In genomic region chr13:52929209-52930171, GRCm38 (mm10) we compare ENCODE assay signal across 8 mouse cellular contexts. TPM values are rescaled to one million over a fixed set of nuclear protein-coding genes. Genes with fewer than 3 reads are reported as not detected.
DNase-seq lines count a peak whose midpoint lies in the region; ATAC-seq lines count a peak whose summit lies in the region.

Auh (minus strand) TSS chr13:52929681.

- H3K27ac ChIP-seq in heart, embryonic 13.5 days (replicated peaks) = peak within 1 kb of the TSS; percentile 84
- H3K27ac ChIP-seq in liver, embryonic 15.5 days (replicated peaks) = peak within 1 kb of the TSS; percentile 86
- peak within 1 kb of the TSS; percentile 57; the same call in 1 of the 2 replicates for H3K27ac ChIP-seq in neural tube, embryonic 12.5 days

- DNase-seq in CD4-positive, CD25-positive, alpha-beta regulatory T cell, adult 2 months (ENCODE audit: low read depth, low spot score) = peak; percentile 98
- DNase-seq in brain, embryonic 18.5 days (ENCODE audit: low read depth, low spot score) = peak; percentile 76
- peak; percentile 96 for DNase-seq in kidney, postnatal 10 days
- peak; percentile 74 for DNase-seq in telencephalon, adult 2 months (ENCODE audit: low read depth, low spot score)

- peaks cover 2% of the 10 kb centered on the region; the same call in 1 of the 2 replicates for H3K36me3 ChIP-seq in heart, embryonic 13.5 days
- no peaks in the 10 kb centered on the region for H3K36me3 ChIP-seq in liver, embryonic 15.5 days (replicated peaks)
- H3K36me3 ChIP-seq in neural tube, embryonic 12.5 days = no peaks in the 10 kb centered on the region

- peak within 1 kb of the TSS; percentile 85 for H3K4me3 ChIP-seq in heart, embryonic 13.5 days
- peak within 1 kb of the TSS; percentile 83 for H3K4me3 ChIP-seq in liver, embryonic 15.5 days (replicated peaks)
- H3K4me3 ChIP-seq in neural tube, embryonic 12.5 days = peak within 1 kb of the TSS; percentile 81

- WGBS in heart, embryonic 13.5 days = under 1% methylated on average over 63 of the region's 63 CpGs
- under 1% methylated on average over 63 of the region's 63 CpGs for WGBS in liver, embryonic 15.5 days (ENCODE audit: insufficient replicate concordance)
- under 1% methylated on average over 63 of the region's 63 CpGs for whole genome bisulfite sequencing in neural tube, embryonic 12.5 days

- H3K4me1 ChIP-seq in heart, embryonic 13.5 days = peaks cover 30% of the 10 kb centered on the region
- H3K4me1 ChIP-seq in liver, embryonic 15.5 days (replicated peaks) = peaks cover 26% of the 10 kb centered on the region
- H3K4me1 ChIP-seq in neural tube, embryonic 12.5 days = peaks cover 15% of the 10 kb centered on the region

- H3K27me3 ChIP-seq in heart, embryonic 13.5 days (replicated peaks) = no peaks in the 10 kb centered on the region; the same call in 1 of the 2 replicates
- no peaks in the 10 kb centered on the region for H3K27me3 ChIP-seq in liver, embryonic 15.5 days
- no peaks in the 10 kb centered on the region for H3K27me3 ChIP-seq in neural tube, embryonic 12.5 days (replicated peaks)

- H3K9me3 ChIP-seq in heart, embryonic 13.5 days = no peaks in the 10 kb centered on the region
- H3K9me3 ChIP-seq in liver, embryonic 15.5 days (replicated peaks) = no peaks in the 10 kb centered on the region
- no peaks in the 10 kb centered on the region for H3K9me3 ChIP-seq in neural tube, embryonic 12.5 days

- H3K4me2 ChIP-seq in heart, embryonic 13.5 days = peak within 1 kb of the TSS; percentile 78
- peak within 1 kb of the TSS; percentile 71 for H3K4me2 ChIP-seq in liver, embryonic 15.5 days
- peak within 1 kb of the TSS; percentile 61 for H3K4me2 ChIP-seq in neural tube, embryonic 12.5 days (replicated peaks)

- H3K9ac ChIP-seq in heart, embryonic 13.5 days = peak within 1 kb of the TSS; percentile 90
- peak within 1 kb of the TSS; percentile 87 for H3K9ac ChIP-seq in liver, embryonic 15.5 days
- peak within 1 kb of the TSS; percentile 75 for H3K9ac ChIP-seq in neural tube, embryonic 12.5 days

- peak; percentile 96 for ATAC-seq in erythroid progenitor cell, adult 5-6 weeks (replicated peaks; ENCODE audit: low FRiP score, poor library complexity, severe bottlenecking)
- ATAC-seq in heart, embryonic 13.5 days (ENCODE audit: extremely low read depth, insufficient number of reproducible peaks, low FRiP score, low TSS enrichment) = peak; percentile 93
- ATAC-seq in liver, embryonic 15.5 days (ENCODE audit: insufficient read depth) = peak; percentile 94
- ATAC-seq in neural tube, embryonic 12.5 days (ENCODE audit: low FRiP score, low read depth) = peak; percentile 95

RNA-seq across cellular contexts. Expression of gene Auh, which starts in this region (rescaled TPM):
- total RNA-seq in erythroid progenitor cell, adult 5-6 weeks (2015; ENCODE audit: low replicate concordance) = 21.4 and 40.7 TPM in 2 replicates
- 35.3 and 51.2 TPM in 2 replicates for total RNA-seq in erythroid progenitor cell, adult 5-6 weeks (2017; ENCODE audit: low replicate concordance)
- polyA plus RNA-seq in heart, embryonic 13.5 days (2015; fragmentation: Nextera tagmentation; extraction: Ambion mirVana) = 49.1 and 57.4 TPM in 2 replicates
- polyA plus RNA-seq in liver, embryonic 15.5 days (2015; fragmentation: Nextera tagmentation; extraction: Ambion mirVana) = 27.3 and 30.4 TPM in 2 replicates
- polyA plus RNA-seq in neural tube, embryonic 12.5 days (2016; fragmentation: Nextera tagmentation; extraction: Ambion mirVana) = 51.4 and 52.7 TPM in 2 replicates

Comparison
In these comparisons a context has a peak if more than half of its experiments do, and no peak if none do; other contexts are left out.
1. Peak in every context shown above with its lines: DNase-seq, ATAC-seq, H3K4me3 ChIP-seq and H3K27ac ChIP-seq.